Mouse (Mus musculus) heart, embryonic 10.5 days (tissue): ENCODE measurements around the gene Gdpd4. TPM values are rescaled to one million over a fixed set of nuclear protein-coding genes. Genes with fewer than 3 reads are reported as not detected.

Source experiments
- polyA plus RNA-seq: library from polyadenylated mRNA; unstranded; fragments of >200 nt; fragmentation: Nextera tagmentation; extraction: Ambion mirVana; gene quantifications from 2 replicates; pipeline ENCODE4 v1.2.1, GENCODE M21; 2016

The Gdpd4 gene
- polyA plus RNA-seq, 1 experiment from 2014 or later = 0.06 TPM

Other genes starting within 250 kb of the Gdpd4 start
- gene Clns1a, start 223.3 kb upstream of the Gdpd4 start, polyA plus RNA-seq = 151 and 209 TPM in 2 replicates
- 2.4 and 5.2 TPM in 2 replicates for gene Aqp11, start 181.7 kb upstream of the Gdpd4 start, polyA plus RNA-seq
- 5.2 and 13.7 TPM in 2 replicates for gene Pak1, start 131.4 kb upstream of the Gdpd4 start, polyA plus RNA-seq
- 16.4 and 17.3 TPM in 2 replicates for gene Myo7a, start 199.6 kb downstream of the Gdpd4 start, polyA plus RNA-seq
- 0.33 TPM in 2 replicates for gene Omp, start 225.5 kb downstream of the Gdpd4 start, polyA plus RNA-seq